Mouse (Mus musculus) thymus, adult 2 months (tissue): Measurements from ENCODE around the gene E130114P18Rik.

ENCODE experiments used
- CTCF ChIP-seq: fragments of 200-500 bp; IDR thresholded peaks from 2 replicates; pipeline ENCODE4 v1.5.1; 2012; ENCODE audit warnings: mild to moderate bottlenecking, control low read depth, low read length, moderate library complexity, borderline replicate concordance; ENCODE audit not compliant: control insufficient read depth, poor library complexity, insufficient read depth; ENCODE audit errors: extremely low read depth
- POLR2A ChIP-seq: fragments of 200-500 bp; IDR thresholded peaks from 2 replicates; pipeline ENCODE4 v1.6.1; 2012; ENCODE audit warnings: mild to moderate bottlenecking, low read length, control low read depth, moderate library complexity; ENCODE audit not compliant: control insufficient read depth, poor library complexity, insufficient read depth; ENCODE audit errors: extremely low read depth

DNA sequence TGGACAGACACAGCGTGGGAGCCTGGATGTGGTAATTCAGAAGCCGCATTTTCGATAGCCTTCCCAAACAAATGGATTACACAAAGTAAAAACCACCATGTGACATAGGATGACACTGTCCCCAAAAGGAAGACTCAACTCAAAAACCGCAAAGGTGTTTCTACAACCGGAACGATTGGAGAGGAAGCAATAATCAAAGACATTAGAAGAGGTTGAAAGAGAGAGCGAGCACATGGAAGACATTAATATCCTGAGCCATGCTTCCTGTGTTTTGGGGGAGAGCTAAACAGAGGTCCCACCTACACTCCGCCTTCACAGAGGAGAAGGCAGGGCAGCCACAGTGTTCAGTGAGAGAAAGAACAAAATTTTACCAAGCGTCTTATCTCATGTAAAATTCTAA, 181.5 kb downstream of the E130114P18Rik start:
- TF ChIP-seq POLR2A (no peak), CTCF (no peak)
